Mouse (Mus musculus) forebrain, embryonic 12.5 days (tissue): Measurements from ENCODE around the gene Vmn2r92. TPM values are rescaled to one million over a fixed set of nuclear protein-coding genes. Genes with fewer than 3 reads are reported as not detected.
"Not testable (repeated sequence)": the region's sequence is repeated elsewhere in the genome, so short reads cannot be mapped to it uniquely, and the experiment has no call there.

Source experiments
- ATAC-seq: fragments of 200-750 bp; cut with Nextera tagmentation; 2 replicates; pipeline ENCODE4 v1.8.0; 2017; ENCODE audit warnings: moderate TSS enrichment; ENCODE audit not compliant: low FRiP score
- H3K27ac ChIP-seq: fragments of 300-500 bp; sonication (generic); 2 replicates; pipeline ENCODE4 v1.5.1; 2016; ENCODE audit warnings: mild to moderate bottlenecking
- H3K27me3 ChIP-seq: fragments of 300-500 bp; sonication (generic); 2 replicates; pipeline ENCODE4 v1.6.1; 2016; ENCODE audit warnings: mild to moderate bottlenecking
- H3K36me3 ChIP-seq: fragments of 300-500 bp; sonication (generic); replicated peaks from 2 replicates; pipeline ENCODE4 v1.6.1; 2016; ENCODE audit warnings: mild to moderate bottlenecking
- H3K4me1 ChIP-seq: fragments of 300-500 bp; sonication (generic); 2 replicates; pipeline ENCODE4 v1.6.1; 2016
- H3K4me2 ChIP-seq: fragments of 300-500 bp; sonication (generic); 2 replicates; pipeline ENCODE4 v1.6.1; 2016; ENCODE audit warnings: mild to moderate bottlenecking, moderate library complexity
- H3K4me3 ChIP-seq: fragments of 300-500 bp; sonication (generic); replicated peaks from 2 replicates; pipeline ENCODE4 v1.5.1; 2016; ENCODE audit warnings: mild to moderate bottlenecking
- H3K9ac ChIP-seq: fragments of 300-500 bp; sonication (generic); 2 replicates; pipeline ENCODE4 v1.6.1; 2016; ENCODE audit warnings: mild to moderate bottlenecking
- H3K9me3 ChIP-seq: fragments of 300-500 bp; sonication (generic); 2 replicates; pipeline ENCODE4 v1.6.1; 2016
- WGBS: fragments of 180-500 bp; shearing (Covaris S2); methylation state at CpG from one replicate; pipeline ENCODE4 v1.1.7; 2016; 5-methylcytosine and 5-hydroxymethylcytosine counted together
- polyA plus RNA-seq: library from polyadenylated mRNA; unstranded; fragments of >200 nt; fragmentation: Nextera tagmentation; extraction: Ambion mirVana; gene quantifications from 2 replicates; pipeline ENCODE4 v1.2.1, GENCODE M21; 2016

Gene Vmn2r92
- not detected in 2 replicates for polyA plus RNA-seq

DNA sequence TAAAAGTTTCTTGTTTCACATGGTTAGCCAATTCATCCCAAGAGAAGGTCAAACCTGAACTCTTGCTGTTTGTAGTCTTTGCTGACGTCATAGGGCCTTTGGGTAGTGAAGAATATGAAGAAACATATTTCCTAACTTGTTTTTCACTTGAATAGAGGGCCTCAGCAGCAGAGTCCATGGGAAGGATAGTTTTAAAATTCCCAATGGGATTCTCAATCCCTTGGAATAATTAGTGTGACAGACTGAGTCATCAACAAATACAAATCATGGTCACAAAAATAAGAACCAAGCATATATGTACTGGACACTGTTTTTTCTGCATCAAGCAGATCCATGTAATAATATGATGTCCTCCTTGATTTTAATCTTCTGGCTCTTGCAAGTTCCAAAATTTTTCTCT is at the start of gene Vmn2r92:
Vmn2r92 (plus strand) TSS at position 301 of the 400 bp plus-strand sequence.
- not testable (repeated sequence) for H3K9ac ChIP-seq, H3K4me1 ChIP-seq, H3K27me3 ChIP-seq, H3K36me3 ChIP-seq, H3K27ac ChIP-seq, H3K4me3 ChIP-seq, H3K9me3 ChIP-seq, ATAC-seq, H3K4me2 ChIP-seq
- 65% methylated on average over 1 of the region's 1 CpGs for WGBS

DNA sequence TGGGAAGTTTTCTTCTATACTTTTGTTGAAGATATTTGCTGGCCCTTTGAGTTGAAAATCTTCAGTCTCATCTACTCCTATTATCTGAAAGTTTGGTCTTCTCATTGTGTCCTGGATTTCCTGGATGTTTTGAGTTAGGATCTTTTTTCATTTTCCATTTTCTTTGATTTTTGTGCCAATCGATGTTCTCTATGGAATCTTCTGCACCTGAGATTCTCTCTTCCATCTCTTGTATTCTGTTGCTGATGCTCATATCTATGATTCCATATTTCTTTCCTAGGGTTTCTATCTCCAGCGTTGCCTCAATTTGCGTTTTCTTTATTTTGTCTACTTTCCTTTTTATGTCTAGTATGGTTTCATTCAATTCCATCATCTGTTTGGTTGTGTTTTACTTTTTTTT is 49.4 kb upstream of the Vmn2r92 start:
- H3K27ac ChIP-seq, H3K27me3 ChIP-seq, H3K36me3 ChIP-seq, H3K9ac ChIP-seq, H3K4me2 ChIP-seq, H3K9me3 ChIP-seq, H3K4me1 ChIP-seq, ATAC-seq, H3K4me3 ChIP-seq: not testable (repeated sequence)
- WGBS: 94% methylated on average over 3 of the region's 3 CpGs

DNA sequence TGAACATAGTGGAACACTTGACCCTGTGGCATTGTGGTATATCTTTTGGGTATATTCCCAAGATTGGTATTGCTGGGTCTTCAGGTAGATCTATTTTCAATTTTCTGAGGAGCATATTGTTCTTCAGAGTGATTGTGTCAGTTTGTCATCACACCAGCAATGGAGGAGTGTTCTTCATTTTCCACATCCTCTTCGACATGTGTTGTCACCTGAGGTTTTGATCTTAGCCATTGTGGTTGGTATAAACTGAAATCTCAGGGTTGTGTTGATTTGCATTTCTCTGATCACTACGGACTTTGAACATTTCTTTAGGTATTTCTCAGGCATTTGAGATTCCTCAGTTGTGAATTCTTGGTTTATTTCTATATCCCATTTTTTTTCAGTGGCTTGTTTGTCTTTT is 9.5 kb downstream of the Vmn2r92 start:
- not testable (repeated sequence) for H3K9me3 ChIP-seq, H3K36me3 ChIP-seq, H3K4me3 ChIP-seq, H3K9ac ChIP-seq, H3K4me1 ChIP-seq, ATAC-seq, H3K27ac ChIP-seq, H3K4me2 ChIP-seq, H3K27me3 ChIP-seq
- WGBS: 72% methylated on average over 2 of the region's 2 CpGs

DNA sequence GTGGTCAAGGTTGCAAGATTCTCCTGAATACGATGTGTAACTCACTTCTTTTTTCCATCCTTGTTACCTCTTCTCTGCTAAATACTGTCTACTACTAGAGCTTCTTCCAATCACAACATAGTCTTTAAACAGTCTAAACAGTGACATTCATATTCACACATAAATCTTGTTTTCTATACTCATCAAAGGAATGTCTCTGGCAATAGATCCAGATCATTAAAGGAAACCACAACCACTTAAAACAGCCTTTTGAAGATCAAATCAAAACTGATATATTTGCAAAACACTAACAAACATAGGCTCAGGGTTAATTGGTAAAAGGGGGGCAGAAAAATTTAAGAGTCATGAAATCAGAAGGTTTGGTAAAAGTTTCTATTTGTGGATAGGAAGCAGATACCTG is 38.0 kb downstream of the Vmn2r92 start:
- Histone ChIP-seq H3K9ac (no peak overlapping the region), H3K4me3 (no peak overlapping the region), H3K27ac (no peak overlapping the region), H3K27me3 (no peaks in the 10 kb centered on the region), H3K4me1 (no peaks in the 10 kb centered on the region), H3K4me2 (no peak overlapping the region), H3K36me3 (no peaks in the 10 kb centered on the region), H3K9me3 (no peaks in the 10 kb centered on the region; the same call in 1 of the 2 replicates)
- WGBS: 88% methylated on average over 1 of the region's 1 CpGs
- ATAC-seq: no peak

DNA sequence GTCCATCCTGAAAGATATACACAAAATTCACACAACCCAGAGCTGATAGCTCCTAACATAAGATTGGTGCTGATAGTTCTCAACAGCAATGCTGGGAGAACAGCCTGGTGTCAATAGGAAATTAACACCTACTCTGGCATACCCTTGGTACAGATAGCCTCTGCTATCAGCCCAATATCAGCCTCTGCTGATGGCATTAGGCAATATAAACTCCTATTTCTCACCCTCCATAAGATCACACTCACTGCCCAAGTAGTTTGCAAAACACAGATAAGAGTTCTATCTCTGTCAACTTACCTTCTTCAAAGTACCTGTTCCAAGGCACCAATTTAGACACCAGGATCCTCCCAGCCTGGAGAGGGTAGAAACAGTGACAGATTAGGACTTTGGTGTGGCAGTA is 69.6 kb downstream of the Vmn2r92 start:
- no peak overlapping the region for H3K27ac ChIP-seq
- peaks cover 25% of the 10 kb centered on the region; the same call in 1 of the 2 replicates for H3K9me3 ChIP-seq
- H3K36me3 ChIP-seq: no peaks in the 10 kb centered on the region
- no peak overlapping the region for H3K9ac ChIP-seq
- H3K4me2 ChIP-seq: no peak overlapping the region
- H3K27me3 ChIP-seq: no peaks in the 10 kb centered on the region
- H3K4me3 ChIP-seq: no peak overlapping the region
- no peak for ATAC-seq
- no peaks in the 10 kb centered on the region for H3K4me1 ChIP-seq

DNA sequence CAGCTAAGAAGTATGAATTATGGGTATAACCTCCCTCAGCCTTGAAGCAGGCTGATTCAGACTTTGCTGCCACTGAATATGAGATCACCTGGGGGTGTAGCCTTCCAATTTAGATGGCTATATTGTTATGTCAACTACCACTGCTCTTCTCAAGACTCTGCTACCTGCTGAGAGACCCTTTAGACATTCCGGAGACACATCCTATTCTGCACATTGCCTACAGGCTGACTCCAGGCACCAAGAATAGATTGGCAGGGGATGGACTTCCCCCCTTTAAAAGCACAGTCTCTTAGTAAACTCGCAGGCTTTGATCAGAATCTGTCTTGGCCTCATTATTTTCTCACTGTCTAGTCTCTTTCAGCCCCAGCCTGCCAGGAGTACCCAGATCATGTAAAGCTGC is 80.3 kb downstream of the Vmn2r92 start:
- Histone ChIP-seq H3K9ac (no peak overlapping the region), H3K4me1 (no peaks in the 10 kb centered on the region), H3K27ac (no peak overlapping the region), H3K27me3 (no peaks in the 10 kb centered on the region), H3K4me3 (no peak overlapping the region), H3K36me3 (no peaks in the 10 kb centered on the region), H3K9me3 (peaks cover 7% of the 10 kb centered on the region; the same call in 1 of the 2 replicates), H3K4me2 (no peak overlapping the region)
- no peak for ATAC-seq
- 70% methylated on average over 2 of the region's 2 CpGs for WGBS

DNA sequence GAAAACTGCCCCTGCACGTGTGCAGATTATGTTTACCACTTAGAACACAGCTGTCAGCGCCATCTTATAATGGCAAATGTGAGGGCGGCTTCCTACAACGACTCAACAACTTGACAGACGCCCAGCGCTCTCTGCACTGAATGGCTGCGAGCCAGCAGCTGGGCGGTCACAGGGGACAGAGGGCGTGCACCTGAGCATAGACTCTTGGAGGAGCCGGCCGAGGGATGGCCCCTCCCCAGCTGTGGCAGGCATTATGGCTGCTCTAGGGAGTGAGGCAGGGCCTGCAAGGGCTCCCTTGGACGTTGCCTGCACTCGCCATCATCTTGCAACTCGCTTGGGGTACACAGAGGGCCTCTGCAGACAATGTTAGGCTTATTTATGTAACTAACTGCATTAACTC is 85.2 kb downstream of the Vmn2r92 start:
- no peaks in the 10 kb centered on the region for H3K4me1 ChIP-seq
- no peak overlapping the region for H3K4me2 ChIP-seq
- H3K27me3 ChIP-seq: no peaks in the 10 kb centered on the region
- no peak for ATAC-seq
- peaks cover 8% of the 10 kb centered on the region; the same call in 1 of the 2 replicates for H3K9me3 ChIP-seq
- no peak overlapping the region for H3K9ac ChIP-seq
- no peak overlapping the region for H3K27ac ChIP-seq
- H3K36me3 ChIP-seq: no peaks in the 10 kb centered on the region
- 80% methylated on average over 14 of the region's 14 CpGs for WGBS
- H3K4me3 ChIP-seq: no peak overlapping the region

Other genes with a start within 250 kb of the Vmn2r92 start
- gene Fpr-rs4, start 130.2 kb upstream of the Vmn2r92 start, polyA plus RNA-seq: not detected in 2 replicates
- gene Vmn2r124, start 102.5 kb upstream of the Vmn2r92 start, polyA plus RNA-seq: not detected in 2 replicates
- not detected in 2 replicates for gene Vmn2r91, start 66.9 kb upstream of the Vmn2r92 start, polyA plus RNA-seq
- not detected in 2 replicates for gene Vmn2r94, start 125.9 kb downstream of the Vmn2r92 start, polyA plus RNA-seq
- not detected in 2 replicates for gene Vmn2r93, start 146.2 kb downstream of the Vmn2r92 start, polyA plus RNA-seq